Mouse (Mus musculus) cerebellum, postnatal 10 days (tissue): ENCODE results near the gene Ggt6.

ENCODE experiments used
- DNase-seq, 2 experiments: peaks; one replicate each; pipeline ENCODE4 v3.0.0; 2021; ENCODE audit warnings: mixed read lengths in 2 of 2

The Ggt6 gene

GRCm38 (mm10) chr11:72477182-72477581, 41.9 kb downstream of the Ggt6 start:
- no peak for DNase-seq

GRCm38 (mm10) chr11:72477653-72478052, 42.3 kb downstream of the Ggt6 start:
- DNase-seq, result no peak

- peak in 1 of 2 experiments; percentile 44 for DNase-seq
These were observed 42.9 kb downstream of the Ggt6 start for GRCm38 (mm10) chr11:72478228-72478627.

DNA sequence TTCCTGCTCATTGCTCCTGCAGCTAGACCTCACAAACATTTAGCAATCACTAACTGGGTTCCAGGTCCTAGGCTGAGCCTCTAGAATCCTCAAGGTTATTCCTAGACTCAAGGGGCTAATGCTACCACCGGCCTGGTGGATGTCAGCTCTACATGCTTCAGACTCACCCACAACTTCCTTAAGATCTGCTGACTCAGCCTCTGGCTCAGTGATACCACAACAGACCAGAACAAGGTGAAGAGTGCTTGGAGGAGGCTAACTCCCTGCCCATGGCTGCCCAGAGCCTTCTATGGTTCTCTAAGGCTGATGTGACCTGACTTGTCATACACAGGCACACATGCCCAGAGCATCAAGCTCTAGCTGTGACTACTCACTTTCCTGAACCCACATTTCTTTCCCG, 44.2 kb downstream of the Ggt6 start:
- no peak for DNase-seq

DNA sequence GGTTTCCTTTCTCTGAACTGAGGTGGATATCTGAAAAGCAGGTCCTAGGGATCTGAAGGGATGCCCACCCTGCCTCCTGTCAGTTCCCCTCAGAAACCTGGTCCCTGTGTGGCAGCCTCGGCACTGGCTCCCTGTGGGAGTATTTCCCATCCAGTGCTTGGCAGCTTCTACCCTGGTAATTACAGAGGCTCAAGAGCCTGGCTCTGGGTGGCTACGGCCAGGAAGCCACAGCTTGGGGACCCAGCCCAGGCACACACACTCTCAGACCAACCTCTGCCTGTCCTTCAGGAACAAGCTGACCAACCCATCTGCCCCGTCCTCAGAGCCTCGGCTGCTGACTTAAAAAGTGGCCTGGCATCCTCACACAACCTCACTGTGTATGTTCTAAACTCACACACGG, 46.0 kb downstream of the Ggt6 start:
- no peak for DNase-seq

GRCm38 (mm10) chr11:72481952-72482351, 46.6 kb downstream of the Ggt6 start:
- no peak for DNase-seq

DNA sequence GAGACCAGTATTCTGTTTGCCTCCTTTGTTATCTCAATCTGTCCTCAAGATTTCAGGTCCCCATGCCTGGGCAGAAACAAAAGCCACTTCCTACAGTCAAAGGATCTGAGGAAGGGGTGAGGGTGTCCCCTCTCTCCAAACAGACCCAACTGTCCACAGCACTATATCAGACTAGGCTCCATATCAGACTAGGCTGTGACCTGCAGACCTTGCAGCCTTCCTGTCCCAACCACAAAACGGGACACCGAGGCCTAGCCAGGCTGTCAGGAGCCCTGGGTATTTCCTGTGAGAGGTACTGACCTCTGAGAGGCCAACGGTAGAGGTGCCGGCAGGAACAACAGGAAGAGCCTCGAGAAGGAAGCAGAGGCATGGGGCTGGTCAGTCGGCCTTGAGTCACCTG, 49.2 kb downstream of the Ggt6 start:
- no peak for DNase-seq

DNA sequence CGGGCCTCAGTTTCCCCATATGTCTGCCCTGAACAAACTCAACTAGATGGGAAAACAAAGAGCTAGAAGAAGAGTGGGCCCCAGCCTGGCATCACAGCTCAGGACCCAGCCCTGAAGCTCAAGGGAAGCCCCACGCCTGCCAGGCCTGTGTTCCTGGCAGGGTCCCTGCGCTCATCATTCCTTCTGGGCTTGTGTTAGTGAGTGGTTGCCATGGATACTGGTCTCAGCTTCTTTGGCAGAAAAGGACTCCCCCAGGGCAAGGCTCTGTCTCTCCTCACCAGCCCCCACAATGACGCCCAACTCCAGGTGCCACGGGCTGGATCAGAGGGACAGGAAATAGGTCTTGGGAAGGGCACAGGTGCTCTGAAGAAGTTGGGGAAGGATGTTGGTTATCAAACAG, 49.8 kb downstream of the Ggt6 start:
- peak; percentile 76 to 80 for DNase-seq

GRCm38 (mm10) chr11:72485960-72486359, 50.6 kb downstream of the Ggt6 start:
- peak; percentile 50 to 64 for DNase-seq

- no peak for DNase-seq
These were observed 51.8 kb downstream of the Ggt6 start for GRCm38 (mm10) chr11:72487171-72487570.

GRCm38 (mm10) chr11:72487739-72488138, 52.4 kb downstream of the Ggt6 start:
- no peak for DNase-seq
